Mouse (Mus musculus): ENCODE measurements around the gene Elf2.

Elf2 gene

DNA sequence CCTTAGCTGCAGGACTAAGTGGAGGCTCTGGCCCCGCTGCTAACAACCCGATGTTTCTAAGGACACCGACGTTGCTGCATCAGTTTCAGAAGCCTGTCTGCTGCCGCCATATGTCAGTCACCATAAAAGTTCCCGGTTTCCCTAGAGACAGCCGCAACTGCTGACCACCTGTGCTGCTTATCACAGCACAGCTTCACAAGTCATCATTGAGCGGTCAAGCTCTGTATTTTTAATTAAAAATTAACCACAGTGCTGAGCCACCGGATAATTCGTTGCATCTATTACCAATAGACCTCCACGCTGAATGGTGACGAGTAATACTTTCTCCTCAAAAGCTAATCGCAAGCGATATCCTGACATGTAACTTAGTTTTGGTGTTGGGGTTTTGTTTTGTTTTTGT is 135.6 kb downstream of the Elf2 start:
- no peak for DNase-seq

DNA sequence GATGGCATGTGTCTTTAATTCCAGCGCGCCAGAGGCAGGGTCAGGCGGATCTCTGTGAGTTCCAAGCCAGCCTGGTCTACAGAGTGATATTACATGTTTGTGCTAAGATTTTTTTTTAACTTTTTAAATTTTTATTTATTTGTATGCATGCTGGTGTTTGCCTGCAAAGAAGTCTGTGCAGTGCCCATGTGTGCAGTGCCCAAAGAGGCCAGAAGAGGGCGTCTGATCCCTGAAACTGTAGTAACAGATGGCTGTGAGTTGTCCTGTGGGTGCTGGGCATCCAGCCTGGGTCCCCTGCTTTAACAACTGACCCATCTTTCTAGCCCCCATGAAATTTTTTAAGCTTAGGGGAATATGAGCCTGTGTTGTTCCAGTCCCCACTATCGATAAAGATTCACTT is 136.0 kb downstream of the Elf2 start:
- no peak for DNase-seq

DNA sequence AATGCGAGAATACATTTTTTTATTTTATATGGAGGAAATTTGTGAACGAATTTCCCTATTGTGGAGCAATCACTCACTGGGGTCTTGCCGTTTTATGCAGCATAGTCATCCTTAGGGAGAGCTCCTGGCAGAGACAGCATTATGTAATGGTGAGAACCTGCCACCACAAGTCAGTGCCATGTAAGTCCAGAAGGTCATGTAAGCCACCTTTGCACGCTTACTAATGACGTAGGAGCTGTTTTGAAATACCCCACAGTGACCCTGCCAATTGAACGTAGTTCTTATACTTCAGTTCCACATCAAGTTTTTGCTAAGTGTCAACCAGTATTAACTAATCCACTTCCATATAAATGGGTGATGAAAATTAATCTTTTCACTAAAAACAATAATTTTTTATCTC is 136.6 kb downstream of the Elf2 start:
- DNase-seq, result no peak
